ENCODE assay signal across 8 mouse cellular contexts in the genomic region with DNA sequence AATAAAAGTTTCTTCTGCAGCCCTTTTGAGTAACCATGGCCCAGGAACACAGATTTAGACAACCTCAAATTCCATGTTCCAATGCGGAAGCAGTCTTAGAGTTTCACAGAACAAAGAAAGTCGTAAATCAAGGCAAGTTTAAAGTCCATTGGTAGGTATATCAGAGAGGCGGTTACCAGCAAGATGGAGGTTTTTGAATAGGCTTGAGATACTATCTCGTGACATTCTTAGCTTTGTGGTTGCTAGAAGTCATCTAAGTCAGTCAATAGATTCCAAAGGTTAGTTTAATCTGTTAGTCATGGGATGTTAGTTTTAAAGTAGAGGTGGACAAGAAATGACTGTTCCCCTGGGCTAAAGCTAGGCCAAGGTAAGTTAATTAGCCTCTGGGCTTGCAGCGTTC. TPM values are rescaled to one million over a fixed set of nuclear protein-coding genes. Genes with fewer than 3 reads are reported as not detected.
DNase-seq lines count a peak whose midpoint lies in the region; ATAC-seq and TF ChIP-seq lines count a peak whose summit lies in the region.

A gene (minus strand): TSS at position 89 of the 400 bp plus-strand sequence.

- peak within 1 kb of the TSS; percentile 91 for H3K9ac ChIP-seq in heart, adult 2 months (ENCODE audit: low read depth, low read length)
- peak within 1 kb of the TSS; percentile 95 for H3K9ac ChIP-seq in kidney, embryonic 16.5 days (replicated peaks; ENCODE audit: low read length)

- H3K27me3 ChIP-seq in heart, adult 2 months (ENCODE audit: control insufficient read depth, insufficient read depth, low read length) = 0 out of 2 replicates have a peak, but pooled peaks cover 3% of the 10 kb centered on the region
- H3K27me3 ChIP-seq in kidney, embryonic 16.5 days (ENCODE audit: insufficient read depth, low read length) = no peaks in the 10 kb centered on the region

- no peak for DNase-seq in heart, adult 2 months
- no peak for DNase-seq in heart, adult 11 months
- no peak for DNase-seq in spleen, adult 12 weeks (ENCODE audit: low spot score)
- no peak for DNase-seq in urinary bladder, postnatal 4 days (ENCODE audit: low spot score in 2 of 2)

- peak within 1 kb of the TSS; percentile 71 for H3K4me3 ChIP-seq in heart, adult 2 months
- peak within 1 kb of the TSS; percentile 87 for H3K4me3 ChIP-seq in bone marrow macrophage, adult 2 months (ENCODE audit: insufficient read depth, low read length)
- peak within 1 kb of the TSS; percentile 90 for H3K4me3 ChIP-seq in kidney, embryonic 16.5 days (ENCODE audit: low read length)

- no peaks in the 10 kb centered on the region for H3K36me3 ChIP-seq in heart, adult 2 months (ENCODE audit: control insufficient read depth, insufficient read depth, low read length)
- H3K36me3 ChIP-seq in kidney, embryonic 16.5 days (ENCODE audit: insufficient read depth, low read length) = no peaks in the 10 kb centered on the region

- TF ChIP-seq CTCF in heart, adult 2 months (IDR thresholded peaks at IDR 0.05) = no peak
- no peak for TF ChIP-seq CTCF in bone marrow macrophage, adult 2 months (IDR thresholded peaks at IDR 0.05; ENCODE audit: low read depth, low read length)

- ATAC-seq in granulocyte monocyte progenitor cell, adult 5-6 weeks (replicated peaks; ENCODE audit: poor library complexity, severe bottlenecking) = 0 out of 2 replicates have a peak, but pooled peaks have one; percentile 5
- ATAC-seq in kidney, embryonic 16.5 days (ENCODE audit: low FRiP score, low TSS enrichment) = peak; percentile 72; the same call in 1 of the 2 replicates
- peak; percentile 43 for ATAC-seq in megakaryocyte progenitor cell, adult 5-6 weeks (replicated peaks; ENCODE audit: poor library complexity)

- peak within 1 kb of the TSS; percentile 34; the same call in 1 of the 2 replicates for H3K27ac ChIP-seq in heart, adult 2 months
- H3K27ac ChIP-seq in bone marrow macrophage, adult 2 months (ENCODE audit: insufficient read depth, low read depth, low read length) = no peak within 1 kb of the TSS
- peak within 1 kb of the TSS; percentile 96 for H3K27ac ChIP-seq in kidney, embryonic 16.5 days (ENCODE audit: low read length)

- H3K79me2 ChIP-seq in heart, adult 2 months (replicated peaks; ENCODE audit: control insufficient read depth, insufficient read depth, low read length) = no peaks in the 10 kb centered on the region

- no peak for TF ChIP-seq POLR2A in heart, adult 2 months (IDR thresholded peaks at IDR 0.05; ENCODE audit: insufficient read depth, low read depth, low read length)
- no peak for TF ChIP-seq POLR2A in bone marrow macrophage, adult 2 months (IDR thresholded peaks at IDR 0.05; ENCODE audit: borderline replicate concordance, low read depth, low read length)

- no peaks in the 10 kb centered on the region for H3K4me1 ChIP-seq in heart, adult 2 months (ENCODE audit: control insufficient read depth, insufficient read depth, low read length)
- H3K4me1 ChIP-seq in bone marrow macrophage, adult 2 months (ENCODE audit: control insufficient read depth, insufficient read depth, low read length) = no peaks in the 10 kb centered on the region
- peaks cover 13% of the 10 kb centered on the region; the same call in 1 of the 2 replicates for H3K4me1 ChIP-seq in kidney, embryonic 16.5 days (ENCODE audit: insufficient read depth, low read length)

- H3K9me3 ChIP-seq in kidney, embryonic 16.5 days (ENCODE audit: low read length) = no peaks in the 10 kb centered on the region

- 68% methylated on average over 5 of the region's 5 CpGs for WGBS in heart, adult 2 months
- 24% methylated on average over 5 of the region's 5 CpGs for WGBS in kidney, embryonic 16.5 days

- peak within 1 kb of the TSS; percentile 84 for H3K4me2 ChIP-seq in kidney, embryonic 16.5 days (replicated peaks; ENCODE audit: low read depth, low read length)

- intact Hi-C loops in heart, adult 2 months (cut with DNase I) = no loop called here

- TF ChIP-seq EP300 in heart, adult 2 months (IDR thresholded peaks at IDR 0.05; ENCODE audit: insufficient read depth, low read depth, low read length) = no peak

RNA-seq across cellular contexts. Expression of the gene that starts here (rescaled TPM):
- 10 to 100 TPM; 41.7 to 44.8 TPM for total RNA-seq in heart, adult 2 months (2021)
- 4.9 and 12.0 TPM in 2 replicates for polyA plus RNA-seq in heart, adult 2 months (2012; rRNA removed)
- polyA plus RNA-seq in bone marrow macrophage, adult 2 months (2012; ENCODE audit: insufficient read depth, insufficient read length, missing spikeins) = 90.8 and 97.9 TPM in 2 replicates
- 18.9 and 26.8 TPM in 2 replicates for total RNA-seq in granulocyte monocyte progenitor cell, adult 5-6 weeks (2014; fragmentation: Nextera tagmentation)
- total RNA-seq in granulocyte monocyte progenitor cell, adult 5-6 weeks (2017) = 36.9 and 38.8 TPM in 2 replicates
- 10.3 and 13.9 TPM in 2 replicates for polyA plus RNA-seq in kidney, embryonic 16.5 days (2015; fragmentation: Nextera tagmentation; extraction: Ambion mirVana)
- 24.6 and 24.7 TPM in 2 replicates for total RNA-seq in megakaryocyte progenitor cell, adult 5-6 weeks (2015)
- total RNA-seq in megakaryocyte progenitor cell, adult 5-6 weeks (2017) = 31.9 and 32.3 TPM in 2 replicates

Comparison
In these comparisons a context has a peak if more than half of its experiments do, and no peak if none do; other contexts are left out.
1. ATAC-seq: peak in every context shown above with its lines; median percentile 72 in kidney, embryonic 16.5 days; 43 in megakaryocyte progenitor cell, adult 5-6 weeks; 5 in granulocyte monocyte progenitor cell, adult 5-6 weeks.